Mouse (Mus musculus): ENCODE measurements at regions not wholly inside any gene's neighbourhood (a gene's known extent, or its start where the extent isn't known, plus 50 kb on each side); places are given as distances from the start of the nearest gene placed in this dataset.

DNA sequence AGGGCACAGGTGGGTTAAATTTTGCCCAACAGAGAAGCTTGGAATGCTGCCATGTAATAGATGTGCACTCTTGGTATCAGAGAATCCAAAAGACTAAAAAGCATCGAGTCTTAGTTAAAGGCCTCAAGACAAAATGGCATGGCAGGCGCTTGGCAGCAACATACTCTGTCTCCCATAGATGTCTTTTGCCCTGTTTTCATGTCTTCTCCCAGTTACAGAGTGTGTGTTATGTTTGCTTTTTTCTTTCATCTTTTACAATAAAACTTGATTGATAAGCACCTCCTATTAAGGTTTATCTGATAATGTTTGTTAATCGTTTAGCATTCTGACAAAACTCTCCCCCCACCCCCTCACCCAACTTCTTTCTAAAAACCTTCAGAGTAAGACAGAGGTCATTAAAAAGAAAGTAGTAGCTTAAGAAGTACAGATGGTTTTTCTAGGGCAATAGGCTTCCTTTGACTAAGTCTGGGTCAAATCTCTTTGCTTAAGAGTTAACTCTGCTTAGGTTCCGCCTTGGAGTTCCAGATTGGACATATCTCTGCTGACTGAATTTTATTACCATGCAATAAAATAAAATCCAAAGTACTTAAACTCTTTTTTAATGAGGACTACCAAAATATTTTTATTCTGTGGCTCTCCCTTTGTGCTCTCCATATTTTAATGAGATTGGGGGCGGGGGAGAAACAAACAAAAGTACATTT lies 252.9 kb upstream of the Zeb2 start:
- DNase-seq (ENCODE audit: low read depth, low spot score): no peak

DNA sequence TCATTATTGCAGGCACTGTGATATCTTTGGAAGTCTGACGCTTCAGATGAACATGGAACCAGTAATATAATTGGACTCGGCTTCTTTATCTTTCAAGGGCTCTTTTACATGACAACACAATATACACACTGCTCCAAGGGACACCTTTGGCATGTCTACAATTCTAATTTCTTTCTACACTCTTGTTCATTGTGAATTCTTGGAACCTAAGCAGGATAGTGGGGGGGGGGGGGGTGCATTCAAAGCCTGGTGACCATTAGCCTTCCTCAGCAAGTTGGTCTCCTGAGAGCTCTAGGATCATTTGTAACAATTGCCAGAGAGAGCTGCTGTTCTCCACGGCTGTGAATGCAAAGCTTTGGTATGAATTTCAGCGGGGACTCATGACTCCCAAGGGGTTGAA lies 252.2 kb upstream of the Zeb2 start:
- no peak for DNase-seq (ENCODE audit: low read depth, low spot score)

DNA sequence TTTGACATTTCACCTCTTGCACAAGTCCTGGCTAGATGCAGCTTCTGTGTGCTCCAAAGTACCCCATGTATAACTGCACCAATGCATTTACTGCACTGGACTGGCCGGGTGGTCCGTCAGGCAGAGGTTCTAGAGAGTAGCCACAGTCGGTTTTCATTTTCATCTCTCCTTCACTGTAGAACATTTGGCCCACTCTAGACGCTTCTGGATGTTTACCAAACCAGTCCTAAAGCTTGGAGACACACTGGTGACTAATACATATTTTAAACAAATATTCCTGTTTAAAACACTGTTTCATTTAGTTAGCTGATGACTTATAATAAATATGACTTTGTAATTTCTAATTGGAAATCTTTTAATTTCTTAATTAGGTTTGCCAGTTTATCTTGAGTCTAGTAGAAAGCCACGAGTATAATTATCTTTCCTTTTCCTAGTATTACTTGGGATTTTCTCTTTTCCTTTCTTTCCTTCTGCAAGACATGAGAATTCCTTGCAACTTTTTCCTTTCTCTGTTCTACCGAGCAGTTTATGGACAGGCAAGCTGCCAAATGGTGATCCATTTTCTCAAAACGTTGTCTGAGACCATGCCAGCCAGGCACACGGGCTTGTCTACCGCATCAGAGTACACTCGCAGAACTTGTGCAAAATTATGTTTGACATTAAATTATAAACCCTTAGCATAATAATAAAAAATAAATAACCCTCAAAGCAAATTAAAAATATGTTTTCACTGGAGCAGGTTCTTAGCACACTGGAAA lies 250.4 kb upstream of the Zeb2 start:
- no peak for DNase-seq (ENCODE audit: low read depth, low spot score)

DNA sequence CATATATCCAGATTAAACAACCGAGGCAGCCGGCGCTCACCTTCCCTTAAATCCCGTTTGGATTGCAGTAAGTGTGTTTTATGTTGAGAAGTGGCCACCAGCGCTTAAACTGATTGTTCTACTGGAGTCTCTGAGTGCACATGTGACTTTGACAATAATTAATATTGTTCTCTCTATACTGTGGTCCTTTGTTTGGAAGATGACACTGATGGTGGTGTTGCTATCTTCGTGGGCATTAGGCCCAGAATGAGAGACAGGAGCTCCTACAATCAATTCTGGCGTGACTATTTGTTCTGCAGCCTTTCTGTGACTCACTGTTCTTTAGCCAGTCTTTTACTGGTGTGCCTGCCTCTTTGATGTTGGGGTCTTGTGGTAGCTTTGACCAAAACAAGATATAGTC lies 240.1 kb upstream of the Zeb2 start:
- DNase-seq (ENCODE audit: low read depth, low spot score): no peak

DNA sequence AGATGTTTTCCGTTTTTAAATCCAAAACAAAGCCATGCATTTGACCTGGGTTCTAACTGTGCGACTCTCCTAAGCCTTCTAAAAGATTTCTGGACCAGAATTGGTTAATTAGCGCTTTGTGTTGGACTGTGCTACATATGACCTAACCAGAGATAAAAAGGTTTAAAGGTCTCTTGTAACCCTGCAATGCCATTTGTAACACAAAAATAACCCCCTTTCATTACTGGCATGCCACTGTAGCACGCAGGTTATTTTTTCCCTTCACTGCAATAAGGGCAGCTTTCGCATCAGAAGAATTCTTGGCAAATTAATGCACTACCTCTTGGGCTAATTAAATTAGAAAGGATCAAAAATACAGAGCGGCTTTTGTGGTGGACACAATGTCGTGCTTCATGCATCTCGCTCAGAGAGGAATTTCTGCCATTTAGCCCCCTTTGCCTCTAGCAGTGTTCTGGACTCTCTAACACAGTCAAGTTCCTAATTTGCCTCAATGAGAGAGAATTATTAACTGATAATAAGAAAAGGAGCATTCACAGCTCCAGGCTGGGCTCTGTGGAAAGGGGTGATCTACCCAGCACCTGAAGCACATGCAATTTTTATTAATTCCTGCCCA lies 239.5 kb upstream of the Zeb2 start:
- DNase-seq (ENCODE audit: low read depth, low spot score): peak; percentile 1

DNA sequence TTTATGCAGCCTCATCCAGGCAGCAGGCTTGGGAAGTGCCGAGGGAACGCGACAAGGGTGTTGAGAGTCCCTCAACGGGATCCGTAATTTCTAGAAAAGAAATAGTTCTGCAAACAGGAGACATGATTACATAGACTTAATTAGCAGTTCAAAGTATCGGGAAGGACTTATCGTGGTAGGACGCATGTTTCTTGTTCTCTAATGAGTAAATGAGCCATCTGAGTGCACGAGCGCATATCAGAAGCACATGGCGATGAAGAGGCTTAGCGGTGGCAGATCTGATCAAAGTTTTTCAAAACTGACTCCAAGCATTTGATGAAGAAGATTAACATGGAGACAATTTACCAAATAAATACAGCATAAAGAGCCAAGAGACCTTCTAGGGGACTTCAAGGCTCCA lies 238.8 kb upstream of the Zeb2 start:
- no peak for DNase-seq (ENCODE audit: low read depth, low spot score)

DNA sequence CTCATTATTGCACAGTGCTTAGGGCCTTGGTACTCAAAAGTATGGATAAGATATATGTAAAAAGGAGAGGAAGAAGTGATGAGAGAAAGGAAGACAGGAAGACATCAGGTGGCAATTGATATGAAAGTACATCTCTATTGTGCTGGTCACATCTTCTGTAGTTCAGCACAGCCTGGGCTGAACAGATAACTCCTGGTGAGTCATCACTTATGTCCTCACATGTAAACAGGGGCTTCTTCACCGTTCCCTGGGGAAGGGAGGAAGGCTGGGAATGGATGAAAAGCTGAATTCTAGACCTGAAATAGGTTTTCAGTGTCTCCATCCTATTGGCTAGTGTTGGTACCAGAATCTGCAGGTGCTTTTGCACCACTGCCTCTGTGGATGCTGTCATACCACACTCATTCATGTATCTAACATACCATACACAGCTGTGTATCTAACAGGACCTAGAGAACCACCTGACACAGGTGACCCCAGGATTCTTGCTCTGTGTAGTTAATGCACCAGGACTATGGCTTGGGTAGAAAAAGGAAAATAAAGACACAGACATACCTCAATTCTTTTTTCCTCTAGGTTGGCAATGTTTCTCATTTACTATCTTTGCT lies 234.4 kb upstream of the Zeb2 start:
- no peak for DNase-seq (ENCODE audit: low read depth, low spot score)

DNA sequence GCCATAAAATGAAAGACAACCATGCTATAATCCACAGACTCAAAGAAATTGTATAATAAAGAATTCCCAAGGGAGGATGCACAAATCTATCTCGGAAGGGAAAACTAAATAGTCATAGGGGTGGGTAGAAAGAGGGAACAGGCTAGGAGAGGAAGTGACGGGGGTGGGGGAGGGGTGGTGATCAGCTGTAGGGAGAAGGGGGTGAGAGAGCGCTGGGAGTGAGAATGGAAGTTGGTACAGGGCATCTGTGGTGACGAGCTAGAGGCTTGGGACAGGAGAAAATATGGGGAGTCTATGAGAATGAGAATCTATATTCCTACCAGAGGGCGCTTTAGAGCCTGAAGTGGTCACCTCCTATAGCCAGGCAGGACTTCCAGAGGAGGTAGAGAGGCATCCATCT lies 229.2 kb upstream of the Zeb2 start:
- no peak for DNase-seq (ENCODE audit: low read depth, low spot score)

DNA sequence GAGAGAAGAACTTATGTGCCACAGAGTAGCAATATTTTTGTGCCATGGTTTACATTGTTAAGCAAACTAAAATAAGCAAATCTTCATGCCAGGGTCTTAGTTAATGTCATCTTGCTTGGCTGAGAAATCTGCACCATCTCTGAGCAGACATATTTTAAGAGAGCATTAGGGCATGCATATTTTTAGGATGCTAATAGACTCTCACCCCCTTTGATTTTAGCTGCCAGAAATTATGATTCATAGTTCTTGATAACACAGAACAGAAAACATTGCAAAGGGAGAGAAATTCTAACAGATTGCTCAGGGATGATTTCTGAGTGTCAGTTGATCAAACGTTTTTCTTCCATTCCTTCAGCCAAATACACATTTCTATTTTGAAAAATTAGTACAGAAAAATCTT lies 222.7 kb upstream of the Zeb2 start:
- no peak for DNase-seq (ENCODE audit: low read depth, low spot score)

DNA sequence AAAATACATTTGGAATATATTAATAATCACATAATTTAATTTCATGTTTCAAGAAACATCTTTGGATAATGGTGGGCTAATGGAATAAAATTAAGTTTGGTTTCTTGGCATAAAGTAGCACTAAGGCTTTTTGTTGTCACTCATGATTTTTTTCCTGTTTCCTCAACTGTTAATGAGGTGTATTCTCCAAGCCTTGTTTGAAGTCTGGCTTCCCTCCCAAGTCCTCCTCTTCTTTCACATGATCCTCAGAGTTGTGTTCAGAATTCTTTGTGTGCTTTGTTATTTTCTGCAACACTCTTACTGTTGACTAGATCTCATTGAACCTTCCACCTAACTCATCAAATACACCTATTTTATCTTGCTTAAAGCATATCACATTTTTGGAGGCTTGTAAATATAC lies 221.6 kb upstream of the Zeb2 start:
- no peak for DNase-seq (ENCODE audit: low read depth, low spot score)

DNA sequence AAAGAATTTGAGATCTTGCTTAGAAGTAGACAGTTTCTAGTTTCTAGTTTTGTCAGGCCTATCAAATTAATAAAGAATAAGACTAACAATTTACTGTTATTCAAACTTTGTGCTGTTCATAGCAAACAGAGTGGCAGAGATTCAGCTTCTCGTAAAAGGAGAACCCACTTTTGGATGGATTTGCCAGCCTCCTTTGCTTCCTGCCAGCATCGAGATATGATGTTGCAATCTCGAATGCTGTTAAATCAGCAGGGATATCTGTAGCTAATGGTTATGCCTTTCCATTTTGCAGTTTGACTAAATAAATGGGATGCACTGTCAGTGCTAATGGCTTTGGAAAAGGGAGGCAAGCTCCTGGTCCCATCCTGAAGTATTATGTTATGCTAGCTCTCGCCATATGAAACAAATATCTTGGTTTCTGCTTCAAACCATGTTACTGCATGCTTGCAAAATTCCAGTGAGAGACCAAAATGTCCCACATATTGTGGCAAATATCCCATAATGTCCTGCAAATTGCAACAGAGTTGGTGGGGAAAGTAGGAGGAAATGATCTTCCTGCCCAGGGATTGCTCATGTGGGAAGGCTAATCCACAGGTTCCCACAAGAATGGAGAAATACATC lies 199.9 kb upstream of the Zeb2 start:
- no peak for DNase-seq (ENCODE audit: low read depth, low spot score)

DNA sequence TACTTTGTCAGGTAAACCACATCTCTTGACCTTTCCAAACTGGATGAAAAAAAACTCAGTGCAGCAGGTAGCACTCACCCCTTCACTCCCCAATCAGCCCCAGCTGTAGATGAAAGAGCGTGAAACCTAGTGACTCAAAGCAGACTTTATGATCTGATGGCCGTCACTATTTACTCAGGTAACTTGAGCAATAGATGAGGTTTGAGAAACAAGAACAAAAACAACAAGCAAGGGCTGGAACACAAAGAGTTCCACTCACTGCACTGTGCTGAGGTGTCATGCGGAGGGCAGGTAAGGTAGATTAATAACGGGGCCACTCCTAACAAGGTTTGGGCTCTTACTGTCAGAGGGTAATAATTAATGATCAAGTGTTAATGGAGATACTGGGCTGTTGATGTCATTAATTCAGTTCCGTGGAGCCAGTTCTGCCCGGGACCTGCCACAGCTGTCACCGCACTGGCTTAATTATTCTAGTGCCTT lies 170.4 kb upstream of the Zeb2 start:
- DNase-seq (ENCODE audit: low read depth, low spot score): no peak

DNA sequence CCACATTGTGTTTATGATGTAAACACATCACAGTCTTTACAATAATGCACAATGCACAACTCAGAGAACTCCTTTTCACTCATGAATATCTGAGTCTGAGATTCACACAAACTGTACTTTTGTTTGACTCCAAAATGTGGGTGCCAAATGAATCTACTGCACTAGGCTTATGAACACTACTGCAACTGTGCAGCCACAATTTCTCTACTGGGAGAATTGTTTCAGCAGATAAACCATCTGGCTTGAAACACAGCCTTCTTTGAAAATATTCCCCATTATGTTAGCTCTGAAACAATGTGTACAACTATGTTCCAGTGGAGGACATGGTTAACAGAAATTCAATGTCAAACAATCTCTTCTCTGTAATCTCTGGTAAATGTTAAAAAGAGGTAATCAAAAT lies 166.6 kb upstream of the Zeb2 start:
- no peak for DNase-seq (ENCODE audit: low read depth, low spot score)

DNA sequence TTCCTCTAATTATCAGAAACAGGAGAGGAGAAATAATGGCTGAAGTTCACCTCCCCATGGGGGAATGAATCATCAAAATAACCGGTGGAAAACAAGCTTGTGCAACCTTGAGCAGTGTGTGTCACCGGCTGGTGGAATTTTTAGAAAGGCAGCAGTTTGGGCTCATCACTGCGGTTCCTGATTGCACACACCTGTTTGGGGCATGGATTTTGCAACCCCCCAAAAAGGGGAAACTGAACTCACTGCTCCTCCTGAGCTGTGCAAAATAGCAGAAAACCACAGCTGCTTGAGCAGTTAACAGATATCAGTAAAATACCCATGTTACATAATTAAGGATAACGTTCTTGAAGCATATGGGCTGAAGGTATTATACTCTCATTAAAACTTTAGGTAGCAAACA lies 162.3 kb upstream of the Zeb2 start:
- DNase-seq (ENCODE audit: low read depth, low spot score): no peak

DNA sequence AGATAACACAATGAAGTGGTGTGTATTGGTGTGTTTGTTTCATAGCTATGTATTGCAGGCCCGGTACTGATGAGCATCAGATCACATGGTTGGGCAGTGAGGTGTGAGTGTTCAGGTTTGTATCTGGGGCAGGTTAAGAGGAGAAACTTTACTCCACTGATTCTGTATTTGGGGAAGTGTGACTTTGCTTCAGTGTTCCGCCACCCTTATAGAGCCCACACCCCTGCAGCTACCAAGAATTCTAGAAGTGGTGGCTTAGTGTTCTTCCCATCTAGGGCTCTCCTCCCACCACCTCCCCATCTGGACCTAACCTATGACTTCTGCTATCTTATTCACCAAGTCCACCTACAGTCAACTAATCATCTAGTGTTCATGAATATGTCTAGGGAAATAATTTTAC lies 160.4 kb upstream of the Zeb2 start:
- no peak for DNase-seq (ENCODE audit: low read depth, low spot score)

DNA sequence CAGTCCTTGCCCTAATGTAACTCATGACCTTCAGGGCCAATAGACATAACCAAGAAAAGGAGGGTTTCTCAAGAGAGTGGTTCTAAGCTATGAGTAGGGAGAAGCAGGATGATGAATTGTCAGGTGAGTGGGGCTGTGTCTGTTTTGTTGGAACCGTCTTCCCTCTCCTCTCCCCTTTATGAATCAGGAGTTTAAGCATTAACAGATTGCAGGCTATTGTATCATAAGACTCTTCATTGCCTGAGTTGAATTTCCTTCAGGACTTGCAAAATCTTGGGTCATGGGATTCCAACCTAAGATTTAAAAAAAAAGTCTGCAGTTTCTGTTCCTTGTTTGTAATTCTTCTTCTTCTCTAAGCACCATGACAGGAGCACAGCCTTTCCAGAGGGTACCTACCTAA lies 159.5 kb upstream of the Zeb2 start:
- DNase-seq (ENCODE audit: low read depth, low spot score): no peak

DNA sequence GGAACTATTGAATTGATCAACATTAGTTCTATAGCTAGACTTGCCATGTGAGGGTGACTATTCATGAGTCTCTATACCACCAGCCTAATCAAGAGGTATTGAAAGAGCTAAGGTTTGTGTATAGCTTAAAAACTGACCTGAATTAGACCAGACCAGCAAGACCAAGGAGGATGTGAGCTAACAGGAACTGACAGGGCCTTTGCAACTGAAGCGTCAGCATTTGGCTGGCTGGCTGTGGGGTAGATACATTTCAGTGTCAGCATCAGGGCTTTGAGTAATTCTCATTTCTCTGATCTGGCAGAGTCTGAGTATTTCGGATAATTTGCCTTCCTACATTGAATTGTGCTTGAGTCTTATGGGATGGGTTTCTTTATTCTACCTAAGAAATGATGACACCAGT lies 152.8 kb upstream of the Zeb2 start:
- DNase-seq (ENCODE audit: low read depth, low spot score): no peak

DNA sequence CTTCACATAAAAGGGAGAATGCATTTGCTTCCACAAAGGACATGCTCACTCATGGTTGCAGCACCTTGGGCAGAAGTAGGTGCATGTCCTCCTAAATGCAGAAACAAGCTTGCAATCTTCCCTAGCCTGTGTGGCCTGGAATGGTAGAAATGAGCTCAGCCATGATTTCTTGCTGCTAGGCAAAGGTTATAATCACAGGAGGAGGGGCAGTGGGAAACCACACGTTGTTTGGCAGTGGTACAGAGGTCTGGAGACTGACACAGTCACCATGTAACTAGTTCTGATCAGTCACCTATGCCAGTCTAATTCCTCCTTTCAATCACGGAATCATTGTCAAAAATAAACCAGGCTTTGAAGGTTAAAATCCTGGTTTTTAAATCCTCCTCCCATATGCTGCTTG lies 148.6 kb upstream of the Zeb2 start:
- no peak for DNase-seq (ENCODE audit: low read depth, low spot score)

DNA sequence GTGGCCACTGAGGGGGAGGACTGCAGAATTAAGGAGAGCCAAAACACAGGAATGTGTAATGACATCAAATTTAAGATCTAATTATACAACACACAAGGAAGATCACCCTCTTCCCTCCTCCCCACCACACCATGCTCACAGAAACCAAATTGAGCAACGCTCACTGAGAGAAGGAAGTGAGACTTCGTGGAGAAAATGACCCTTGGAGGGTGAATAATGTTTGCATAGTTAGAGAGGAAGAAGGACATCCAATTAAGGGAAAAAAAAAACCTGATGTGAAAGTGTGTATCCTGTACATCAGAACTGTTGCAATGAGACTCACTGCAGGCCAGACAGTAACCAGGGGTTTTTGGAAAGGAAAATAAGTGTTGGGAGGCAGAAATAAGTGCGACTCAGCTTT lies 144.8 kb upstream of the Zeb2 start:
- DNase-seq (ENCODE audit: low read depth, low spot score): no peak

DNA sequence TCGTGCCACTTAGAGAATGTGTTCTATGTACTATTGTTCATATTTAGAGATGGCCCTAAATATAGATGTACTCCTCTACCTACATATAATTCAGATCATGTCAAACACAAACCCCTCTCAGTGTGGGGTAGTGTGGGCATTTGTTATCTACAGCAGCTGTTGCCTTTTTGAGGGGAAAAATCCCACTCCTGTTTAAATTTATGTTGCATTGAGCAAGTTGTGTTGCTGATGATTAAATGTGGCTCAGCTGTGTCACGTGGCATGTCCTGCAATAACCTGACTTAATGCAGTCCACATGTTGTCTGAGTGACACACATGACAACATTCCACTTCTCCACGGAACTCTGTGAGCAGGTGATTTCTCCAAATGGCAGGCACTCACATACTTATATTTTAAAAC lies 141.7 kb upstream of the Zeb2 start:
- no peak for DNase-seq (ENCODE audit: low read depth, low spot score)

DNA sequence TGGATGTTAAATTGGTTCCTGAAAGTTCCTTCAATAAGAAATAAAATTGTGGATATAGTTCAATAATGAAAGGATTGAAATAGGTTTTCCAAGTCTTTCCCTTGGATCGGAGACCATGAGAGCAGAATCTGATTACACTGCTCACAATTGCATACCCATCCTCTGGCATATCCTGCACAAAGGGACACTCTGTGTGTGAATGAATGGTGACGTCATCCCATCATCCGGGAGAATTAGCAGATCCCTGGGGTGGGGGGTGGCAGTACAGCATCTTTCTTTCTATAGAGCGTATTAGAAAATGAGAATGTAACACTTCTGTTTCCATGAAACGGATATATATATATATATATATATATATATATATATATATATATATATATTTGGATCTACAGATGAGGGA lies 139.2 kb upstream of the Zeb2 start:
- DNase-seq (ENCODE audit: low read depth, low spot score): no peak

DNA sequence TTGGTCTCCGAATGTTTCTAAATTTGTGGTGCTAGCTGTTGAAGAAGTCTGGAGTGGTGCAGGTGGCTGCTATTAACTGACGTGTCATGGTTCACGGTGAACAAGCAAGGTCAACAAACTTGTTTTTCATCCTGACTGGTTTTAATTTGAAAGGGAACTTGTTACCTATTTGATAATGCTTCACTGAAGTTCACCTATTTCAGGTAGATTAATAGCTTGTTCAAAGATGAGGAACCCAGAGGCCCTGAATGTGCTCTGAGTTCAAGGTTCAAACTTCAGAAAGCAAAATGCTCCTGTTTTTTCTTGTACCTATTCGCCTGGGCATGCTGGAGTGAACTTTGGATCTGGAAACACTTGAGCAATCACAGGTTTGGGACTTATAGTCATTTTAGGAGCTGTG lies 136.7 kb upstream of the Zeb2 start:
- DNase-seq (ENCODE audit: low read depth, low spot score): no peak

Measured in retina, adult 2 months (tissue).